Mouse (Mus musculus) heart, embryonic 14.5 days (tissue): ENCODE measurements around the gene Anapc7. TPM values are rescaled to one million over a fixed set of nuclear protein-coding genes. Genes with fewer than 3 reads are reported as not detected.

Experiments
- ATAC-seq: fragments of 200-750 bp; cut with Nextera tagmentation; 2 replicates; pipeline ENCODE4 v1.8.0; 2017; ENCODE audit warnings: low read depth, moderate TSS enrichment; ENCODE audit not compliant: insufficient number of reproducible peaks, insufficient read depth, low FRiP score
- H3K27ac ChIP-seq, 2 experiments: fragments of 200-500 bp in 1 of 2; fragments of 300-500 bp in 1 of 2; sonication (generic) in 1 of 2; replicated peaks in 1 of 2; 2 replicates each; pipeline ENCODE4 v1.5.1; 2012 to 2014; ENCODE audit warnings: low read depth in 2 of 2, low read length in 2 of 2, control low read depth in 1 of 2, mild to moderate bottlenecking in 1 of 2, mixed read lengths in 1 of 2; ENCODE audit not compliant: control insufficient read depth in 1 of 2, insufficient read depth in 1 of 2
- H3K27me3 ChIP-seq: fragments of 300-500 bp; sonication (generic); 2 replicates; pipeline ENCODE4 v1.6.1; 2014; ENCODE audit warnings: mild to moderate bottlenecking, low read length, control low read depth; ENCODE audit not compliant: control insufficient read depth, insufficient read depth
- H3K36me3 ChIP-seq: fragments of 300-500 bp; sonication (generic); 2 replicates; pipeline ENCODE4 v1.6.1; 2014; ENCODE audit warnings: mild to moderate bottlenecking, control low read depth, low read length, mixed read lengths; ENCODE audit not compliant: control insufficient read depth, insufficient read depth
- H3K4me1 ChIP-seq, 2 experiments: fragments of 200-500 bp in 1 of 2; fragments of 300-500 bp in 1 of 2; sonication (generic) in 1 of 2; 2 replicates each; pipeline ENCODE4 v1.6.1; 2012 to 2014; ENCODE audit warnings: low read length in 2 of 2, control low read depth in 1 of 2, mixed read lengths in 1 of 2; ENCODE audit not compliant: control insufficient read depth in 2 of 2, insufficient read depth in 2 of 2
- H3K4me2 ChIP-seq: fragments of 300-500 bp; sonication (generic); 2 replicates; pipeline ENCODE4 v1.6.1; 2014; ENCODE audit warnings: mild to moderate bottlenecking, low read length
- H3K4me3 ChIP-seq, 2 experiments: fragments of 200-500 bp in 1 of 2; fragments of 300-500 bp in 1 of 2; sonication (generic) in 1 of 2; 2 replicates each; pipeline ENCODE4 v1.5.1; 2012 to 2014; ENCODE audit warnings: low read length in 2 of 2, mild to moderate bottlenecking in 2 of 2, control low read depth in 1 of 2, low read depth in 1 of 2, moderate library complexity in 1 of 2; ENCODE audit not compliant: control insufficient read depth in 1 of 2, insufficient read depth in 1 of 2
- H3K9ac ChIP-seq: fragments of 300-500 bp; sonication (generic); 2 replicates; pipeline ENCODE4 v1.6.1; 2014; ENCODE audit warnings: mild to moderate bottlenecking, low read length
- H3K9me3 ChIP-seq: fragments of 300-500 bp; sonication (generic); 2 replicates; pipeline ENCODE4 v1.6.1; 2016; ENCODE audit warnings: low read length, control low read depth; ENCODE audit not compliant: control insufficient read depth
- WGBS: fragments of 180-500 bp; shearing (Covaris S2); extraction: QIAGEN DNeasy Blood & Tissue Kit; methylation state at CpG from one replicate; pipeline ENCODE4 v1.1.7; 2014; 5-methylcytosine and 5-hydroxymethylcytosine counted together
- polyA plus RNA-seq: library from polyadenylated mRNA; unstranded; fragments of >200 nt; fragmentation: Nextera tagmentation; extraction: Ambion mirVana; gene quantifications from 2 replicates; pipeline ENCODE4 v1.2.1, GENCODE M21; 2014

Gene Anapc7
- polyA plus RNA-seq, 1 experiment from 2014 or later = 22.3 TPM

- Histone ChIP-seq H3K4me2 (no peak overlapping the region), H3K4me3 (no peak overlapping the region), H3K9ac (0 out of 2 replicates have a peak overlapping the region, but pooled peaks have one; percentile 12), H3K9me3 (no peaks in the 10 kb centered on the region), H3K27me3 (no peaks in the 10 kb centered on the region), H3K4me1 (peaks cover 2 to 11% of the 10 kb centered on the region in 2 experiments; a peak in 3 of 4 replicates), H3K27ac (peak overlapping the region in 1 of 2 experiments; percentile 63; a peak in 1 of 4 replicates), H3K36me3 (peaks cover 100% of the 10 kb centered on the region)
- WGBS = 90% methylated on average over 12 of the region's 12 CpGs
- no peak for ATAC-seq
Measured at GRCm38 (mm10) chr5:122440095-122440630, 18.7 kb downstream of the Anapc7 start.

GRCm38 (mm10) chr5:122444492-122444891 is 23.0 kb downstream of the Anapc7 start:
- Histone ChIP-seq H3K4me2 (no peak overlapping the region), H3K4me1 (peaks cover 2 to 7% of the 10 kb centered on the region in 2 experiments), H3K4me3 (no peak overlapping the region), H3K9ac (no peak overlapping the region), H3K36me3 (peaks cover 74% of the 10 kb centered on the region), H3K9me3 (no peaks in the 10 kb centered on the region), H3K27ac (no peak overlapping the region), H3K27me3 (no peaks in the 10 kb centered on the region)
- ATAC-seq = no peak
- 89% methylated on average over 10 of the region's 10 CpGs for WGBS

GRCm38 (mm10) chr5:122445051-122445610 is 23.6 kb downstream of the Anapc7 start:
- H3K4me1 ChIP-seq = peaks cover 0 to under 1% of the 10 kb centered on the region in 2 experiments; a peak in 2 of 4 replicates
- no peak overlapping the region for H3K9ac ChIP-seq
- H3K9me3 ChIP-seq = no peaks in the 10 kb centered on the region
- H3K36me3 ChIP-seq = peaks cover 67% of the 10 kb centered on the region
- no peak for ATAC-seq
- H3K27me3 ChIP-seq = no peaks in the 10 kb centered on the region
- no peak overlapping the region for H3K27ac ChIP-seq
- 88% methylated on average over 11 of the region's 11 CpGs for WGBS
- no peak overlapping the region for H3K4me3 ChIP-seq
- H3K4me2 ChIP-seq = no peak overlapping the region

- H3K4me2 ChIP-seq = no peak overlapping the region
- peak overlapping the region in 1 of 2 experiments; percentile 14; a peak in 2 of 4 replicates for H3K27ac ChIP-seq
- H3K36me3 ChIP-seq = peaks cover 56% of the 10 kb centered on the region
- H3K9me3 ChIP-seq = no peaks in the 10 kb centered on the region
- 81% methylated on average over 8 of the region's 8 CpGs for WGBS
- H3K27me3 ChIP-seq = no peaks in the 10 kb centered on the region
- H3K4me1 ChIP-seq = peaks cover 4 to 9% of the 10 kb centered on the region in 2 experiments; a peak in 3 of 4 replicates
- no peak overlapping the region for H3K4me3 ChIP-seq
- ATAC-seq = no peak
- no peak overlapping the region for H3K9ac ChIP-seq
Measured at GRCm38 (mm10) chr5:122447857-122448256, 26.4 kb downstream of the Anapc7 start.

GRCm38 (mm10) chr5:122448869-122449268 is 27.4 kb downstream of the Anapc7 start:
- H3K27ac ChIP-seq = 0 out of 4 replicates have a peak overlapping the region, but pooled peaks of 1 of the 2 experiments have one; percentile 9
- H3K9me3 ChIP-seq = no peaks in the 10 kb centered on the region
- no peak overlapping the region for H3K9ac ChIP-seq
- H3K4me2 ChIP-seq = no peak overlapping the region
- H3K27me3 ChIP-seq = no peaks in the 10 kb centered on the region
- WGBS = 72% methylated on average over 5 of the region's 5 CpGs
- no peak overlapping the region for H3K4me3 ChIP-seq
- H3K36me3 ChIP-seq = peaks cover 56% of the 10 kb centered on the region
- peaks cover 4 to 9% of the 10 kb centered on the region in 2 experiments; a peak in 3 of 4 replicates for H3K4me1 ChIP-seq
- ATAC-seq = no peak

DNA sequence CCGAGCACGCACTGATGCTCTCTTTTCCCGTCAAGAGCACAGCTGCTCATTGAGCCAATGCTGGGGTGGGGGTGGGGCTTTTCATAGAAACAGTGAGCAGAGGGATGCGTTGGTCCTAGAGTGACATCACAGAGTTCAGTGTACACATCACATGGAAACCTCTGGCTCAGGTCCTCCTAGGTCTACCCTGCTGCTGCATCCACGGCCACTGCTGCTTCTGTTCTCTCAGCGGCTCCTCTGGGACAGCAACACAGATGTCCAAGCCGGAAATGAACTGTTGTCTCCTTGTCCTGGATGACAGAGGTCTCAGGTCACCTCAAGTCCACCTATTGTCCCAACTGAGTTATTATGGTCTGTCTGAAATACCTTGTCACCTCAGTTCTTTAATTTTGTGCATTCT is 28.5 kb downstream of the Anapc7 start:
- Histone ChIP-seq H3K9me3 (no peaks in the 10 kb centered on the region), H3K36me3 (peaks cover 56% of the 10 kb centered on the region), H3K4me1 (peaks cover 4 to 15% of the 10 kb centered on the region in 2 experiments; a peak in 3 of 4 replicates), H3K27ac (no peak overlapping the region), H3K27me3 (no peaks in the 10 kb centered on the region), H3K9ac (no peak overlapping the region), H3K4me3 (no peak overlapping the region), H3K4me2 (no peak overlapping the region)
- WGBS = 68% methylated on average over 7 of the region's 7 CpGs
- ATAC-seq = no peak

- no peak overlapping the region for H3K4me3 ChIP-seq
- peak overlapping the region; percentile 14 to 59; a peak in 2 of 4 replicates for H3K27ac ChIP-seq
- H3K27me3 ChIP-seq = no peaks in the 10 kb centered on the region
- H3K9ac ChIP-seq = no peak overlapping the region
- H3K9me3 ChIP-seq = no peaks in the 10 kb centered on the region
- H3K36me3 ChIP-seq = peaks cover 56% of the 10 kb centered on the region
- peaks cover 4 to 15% of the 10 kb centered on the region in 2 experiments; a peak in 3 of 4 replicates for H3K4me1 ChIP-seq
- WGBS = 47% methylated on average over 5 of the region's 5 CpGs
- no peak overlapping the region for H3K4me2 ChIP-seq
- ATAC-seq = no peak
Measured at GRCm38 (mm10) chr5:122450913-122451317, 29.4 kb downstream of the Anapc7 start.
